Mouse (Mus musculus) heart, postnatal 0 days (tissue): ENCODE data around the gene Hsd17b1. TPM values are rescaled to one million over a fixed set of nuclear protein-coding genes. Genes with fewer than 3 reads are reported as not detected.

Experiments
- ATAC-seq: fragments of 200-750 bp; cut with Nextera tagmentation; 2 replicates; pipeline ENCODE4 v1.8.0; 2017; ENCODE audit warnings: low read depth, moderate number of reproducible peaks, moderate library complexity; ENCODE audit not compliant: insufficient read depth
- DNase-seq: peaks from one replicate; pipeline ENCODE4 v3.0.0-alpha.2; 2016; ENCODE audit warnings: low spot score
- H3K27ac ChIP-seq: fragments of 300-500 bp; sonication (generic); 2 replicates; pipeline ENCODE4 v1.5.1; 2014; ENCODE audit warnings: low read depth, mild to moderate bottlenecking
- H3K27me3 ChIP-seq: fragments of 300-500 bp; sonication (generic); 2 replicates; pipeline ENCODE4 v1.6.1; 2014; ENCODE audit warnings: low read length, mixed read lengths; ENCODE audit not compliant: control insufficient read depth, insufficient read depth
- H3K36me3 ChIP-seq: fragments of 300-500 bp; sonication (generic); replicated peaks from 2 replicates; pipeline ENCODE4 v1.6.1; 2014; ENCODE audit warnings: low read length, mixed read lengths; ENCODE audit not compliant: control insufficient read depth, insufficient read depth
- H3K4me1 ChIP-seq: fragments of 300-500 bp; sonication (generic); 2 replicates; pipeline ENCODE4 v1.6.1; 2014; ENCODE audit warnings: antibody characterized with exemption; ENCODE audit not compliant: control insufficient read depth, insufficient read depth
- H3K4me2 ChIP-seq: fragments of 300-500 bp; sonication (generic); 2 replicates; pipeline ENCODE4 v1.6.1; 2014; ENCODE audit warnings: low read depth, mild to moderate bottlenecking, low read length, moderate library complexity
- H3K4me3 ChIP-seq: fragments of 300-500 bp; sonication (generic); 2 replicates; pipeline ENCODE4 v1.5.1; 2014; ENCODE audit warnings: low read depth, low read length
- H3K9ac ChIP-seq: fragments of 300-500 bp; sonication (generic); replicated peaks from 2 replicates; pipeline ENCODE4 v1.6.1; 2014; ENCODE audit warnings: low read depth, low read length, mixed read lengths
- H3K9me3 ChIP-seq: fragments of 300-500 bp; sonication (generic); replicated peaks from 2 replicates; pipeline ENCODE4 v1.6.1; 2016; ENCODE audit warnings: low read length; ENCODE audit not compliant: control insufficient read depth
- CTCF ChIP-seq: IDR thresholded peaks from 2 replicates; pipeline ENCODE4 v1.5.1; 2016; ENCODE audit warnings: antibody characterized with exemption, control low read depth, low read depth
- EP300 ChIP-seq: IDR thresholded peaks from 2 replicates; pipeline ENCODE4 v1.6.1; 2016; ENCODE audit warnings: antibody characterized with exemption, low read depth
- WGBS: fragments of 180-500 bp; shearing (Covaris S2); extraction: QIAGEN DNeasy Blood & Tissue Kit; methylation state at CpG from one replicate; pipeline ENCODE4 v1.1.7; 2014; 5-methylcytosine and 5-hydroxymethylcytosine counted together
- polyA plus RNA-seq: library from polyadenylated mRNA; unstranded; fragments of >200 nt; fragmentation: Nextera tagmentation; extraction: Ambion mirVana; gene quantifications from 2 replicates; pipeline ENCODE4 v1.2.1, GENCODE M21; 2015
- total RNA-seq: library from RNA; depleted of rRNA; stranded (reverse); fragments of >200 nt; gene quantifications from 2 replicates; pipeline ENCODE4 v1.2.3, GENCODE M21; 2014; ENCODE audit warnings: low replicate concordance

Gene Hsd17b1
- total and polyA plus RNA-seq, 2 experiments from 2014 or later, result not detected

GRCm38 (mm10) chr11:101064462-101064861 is 13.7 kb upstream of the Hsd17b1 start:
- Histone ChIP-seq H3K27me3 (no peaks in the 10 kb centered on the region), H3K9me3 (no peaks in the 10 kb centered on the region), H3K4me1 (peaks cover 51% of the 10 kb centered on the region), H3K36me3 (peaks cover 6% of the 10 kb centered on the region; the same call in 1 of the 2 replicates), H3K9ac (no peak overlapping the region), H3K4me3 (no peak overlapping the region), H3K27ac (peak overlapping the region; percentile 93), H3K4me2 (no peak overlapping the region)
- DNase-seq (no peak), ATAC-seq (no peak)
- 43% methylated on average over 4 of the region's 4 CpGs for WGBS
- TF ChIP-seq CTCF, result no peak
- TF ChIP-seq EP300, result no peak

GRCm38 (mm10) chr11:101065002-101065401 is 13.2 kb upstream of the Hsd17b1 start:
- ATAC-seq (no peak), DNase-seq (no peak)
- Histone ChIP-seq H3K27me3 (no peaks in the 10 kb centered on the region), H3K36me3 (peaks cover 6% of the 10 kb centered on the region; the same call in 1 of the 2 replicates), H3K27ac (peak overlapping the region; percentile 93), H3K4me2 (no peak overlapping the region), H3K9me3 (no peaks in the 10 kb centered on the region), H3K4me1 (peaks cover 46% of the 10 kb centered on the region), H3K9ac (no peak overlapping the region), H3K4me3 (no peak overlapping the region)
- TF ChIP-seq CTCF (no peak), EP300 (no peak)
- WGBS, result 76% methylated on average over 9 of the region's 9 CpGs

DNA sequence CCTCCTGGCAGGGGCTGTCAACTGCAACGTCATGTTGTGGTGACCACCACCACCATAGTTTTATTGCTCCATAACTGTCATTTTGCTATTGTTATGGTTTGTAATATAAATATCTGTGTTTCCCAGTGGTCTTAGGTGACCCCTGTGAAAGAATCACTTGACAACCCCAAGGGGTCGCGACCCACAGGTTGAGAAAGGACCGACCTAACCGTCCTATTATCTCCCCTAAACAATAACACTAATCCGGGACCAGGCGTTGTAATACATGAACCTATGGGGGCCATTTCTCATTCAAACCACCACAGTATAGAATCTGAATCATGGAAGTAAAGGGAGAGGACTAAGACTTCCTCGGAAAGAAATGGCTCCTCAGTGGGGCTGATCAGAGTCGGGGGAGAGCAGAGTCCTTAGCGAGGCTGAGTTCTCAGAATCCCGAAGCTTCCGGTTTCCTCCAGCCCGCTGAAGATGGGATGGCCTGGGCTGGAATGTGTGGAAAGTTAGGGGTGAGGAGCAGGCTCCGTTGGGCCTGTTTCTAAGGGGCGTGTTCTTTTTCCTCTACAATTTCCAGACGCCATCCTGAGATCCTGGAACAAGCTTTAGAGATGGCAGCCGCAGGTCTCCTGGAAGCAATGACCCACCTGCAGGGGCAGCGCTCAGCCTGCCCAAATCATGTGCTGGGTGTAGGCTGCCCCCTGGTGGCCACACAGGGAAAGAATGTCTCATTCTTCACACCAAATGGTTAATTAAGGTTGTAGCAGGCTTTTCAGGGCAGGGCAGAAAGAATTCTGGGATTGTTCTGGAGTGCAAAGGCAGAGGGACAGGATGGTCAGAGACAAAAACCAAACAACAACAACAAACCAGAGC is 11.4 kb upstream of the Hsd17b1 start:
- no peak overlapping the region for H3K9ac ChIP-seq
- WGBS, result 15% methylated on average over 18 of the region's 18 CpGs
- peak overlapping the region; percentile 13; the same call in 1 of the 2 replicates for H3K4me3 ChIP-seq
- H3K4me2 ChIP-seq, result peak overlapping the region; percentile 51
- peak overlapping the region; percentile 18; the same call in 1 of the 2 replicates for H3K27ac ChIP-seq
- peaks cover 6% of the 10 kb centered on the region; the same call in 1 of the 2 replicates for H3K36me3 ChIP-seq
- TF ChIP-seq EP300 (no peak), CTCF (peak; percentile 98)
- peaks cover 37% of the 10 kb centered on the region for H3K4me1 ChIP-seq
- DNase-seq (peak; percentile 62), ATAC-seq (no peak)
- no peaks in the 10 kb centered on the region for H3K9me3 ChIP-seq
- H3K27me3 ChIP-seq, result no peaks in the 10 kb centered on the region

- no peaks in the 10 kb centered on the region for H3K36me3 ChIP-seq
- peak within 1 kb of the TSS; percentile 69 for H3K4me3 ChIP-seq
- peak within 1 kb of the TSS; percentile 54 for H3K27ac ChIP-seq
- H3K4me1 ChIP-seq, result peaks cover 14% of the 10 kb centered on the region
- H3K9me3 ChIP-seq, result no peaks in the 10 kb centered on the region
- peak within 1 kb of the TSS; percentile 65 for H3K9ac ChIP-seq
- no peaks in the 10 kb centered on the region for H3K27me3 ChIP-seq
- ATAC-seq (peak; percentile 88), DNase-seq (peak; percentile 91)
- 4% methylated on average over 35 of the region's 35 CpGs for WGBS
- no peak for TF ChIP-seq CTCF
- peak; percentile 72 for TF ChIP-seq EP300
- H3K4me2 ChIP-seq, result peak within 1 kb of the TSS; percentile 99
These were observed 8.6 kb upstream of the Hsd17b1 start, which contains the start of gene Naglu for GRCm38 (mm10) chr11:101069391-101070188. Naglu (plus strand) TSS chr11:101070012.

DNA sequence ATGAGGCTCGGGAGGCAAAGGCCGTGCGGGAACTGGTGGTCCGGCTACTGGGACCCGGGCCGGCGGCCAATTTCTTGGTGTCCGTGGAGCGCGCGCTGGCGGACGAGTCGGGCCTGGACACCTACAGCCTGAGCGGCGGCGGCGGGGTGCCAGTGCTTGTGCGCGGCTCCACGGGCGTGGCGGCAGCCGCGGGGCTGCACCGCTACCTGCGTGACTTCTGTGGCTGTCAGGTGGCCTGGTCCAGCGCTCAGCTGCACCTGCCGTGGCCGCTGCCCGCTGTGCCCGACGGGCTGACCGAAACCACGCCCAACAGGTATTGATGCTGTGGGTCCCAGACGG is 8.1 kb upstream of the Hsd17b1 start:
- ATAC-seq (peak; percentile 47), DNase-seq (no peak)
- Histone ChIP-seq H3K9me3 (no peaks in the 10 kb centered on the region), H3K4me2 (peak overlapping the region; percentile 99), H3K4me3 (peak overlapping the region; percentile 69), H3K27me3 (no peaks in the 10 kb centered on the region), H3K36me3 (no peaks in the 10 kb centered on the region), H3K9ac (peak overlapping the region; percentile 65), H3K4me1 (peaks cover 9% of the 10 kb centered on the region), H3K27ac (peak overlapping the region; percentile 54)
- WGBS, result under 1% methylated on average over 28 of the region's 36 CpGs
- TF ChIP-seq CTCF (no peak), EP300 (no peak)
